Mouse (Mus musculus) liver (tissue): ENCODE measurements around the gene Guca1a.
"Not testable (repeated sequence)": the region's sequence is repeated elsewhere in the genome, so short reads cannot be mapped to it uniquely, and the experiment has no call there.

Experiments
- DNase-seq: peaks from one replicate; pipeline ENCODE4 v3.0.0-alpha.2; 2020; ENCODE audit warnings: mixed read lengths

Gene Guca1a

DNA sequence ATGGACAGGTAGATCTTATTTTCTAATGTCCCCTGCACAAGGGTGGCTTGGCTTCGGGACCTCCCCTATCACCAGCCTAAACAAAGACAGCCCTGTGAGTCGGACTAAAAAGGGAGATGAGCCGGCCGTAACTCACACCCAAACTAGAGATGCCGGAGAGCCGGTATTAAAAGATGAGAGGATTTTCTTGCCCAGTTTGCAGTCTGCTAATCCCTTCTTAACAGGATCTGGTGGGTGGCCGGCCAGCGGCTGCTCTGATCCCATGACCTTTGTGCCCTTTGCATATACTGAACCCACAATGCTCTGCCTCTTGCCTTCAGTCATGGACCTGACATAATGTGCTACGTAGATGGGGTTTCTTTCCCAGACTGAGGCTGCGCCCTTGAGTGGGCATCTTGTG is at the start of gene Guca1a:
Gene Guca1a, minus strand, starts transcription at position 134 of the 400 bp plus-strand sequence.
- DNase-seq: no peak

DNA sequence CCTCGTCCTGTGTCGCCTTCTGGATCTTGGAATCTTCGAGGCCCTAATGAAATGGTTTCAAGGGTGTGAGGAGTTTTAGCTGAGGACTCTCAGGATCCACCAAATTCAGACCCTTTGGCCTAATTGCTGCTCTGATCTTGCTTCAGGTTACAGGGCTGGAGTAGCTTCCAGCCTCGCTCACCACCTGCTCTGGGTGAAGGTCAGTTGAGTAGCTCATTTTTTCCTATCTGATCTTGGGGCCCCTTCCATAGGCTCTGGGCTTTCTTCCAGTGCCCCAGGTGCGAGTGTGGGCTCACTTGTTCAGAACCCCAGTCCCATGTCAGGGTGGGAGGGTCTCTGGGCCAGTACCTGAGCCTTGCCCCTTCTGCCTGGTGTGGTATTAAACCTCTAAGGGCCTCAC is 49.0 kb upstream of the Guca1a start:
- DNase-seq: no peak

DNA sequence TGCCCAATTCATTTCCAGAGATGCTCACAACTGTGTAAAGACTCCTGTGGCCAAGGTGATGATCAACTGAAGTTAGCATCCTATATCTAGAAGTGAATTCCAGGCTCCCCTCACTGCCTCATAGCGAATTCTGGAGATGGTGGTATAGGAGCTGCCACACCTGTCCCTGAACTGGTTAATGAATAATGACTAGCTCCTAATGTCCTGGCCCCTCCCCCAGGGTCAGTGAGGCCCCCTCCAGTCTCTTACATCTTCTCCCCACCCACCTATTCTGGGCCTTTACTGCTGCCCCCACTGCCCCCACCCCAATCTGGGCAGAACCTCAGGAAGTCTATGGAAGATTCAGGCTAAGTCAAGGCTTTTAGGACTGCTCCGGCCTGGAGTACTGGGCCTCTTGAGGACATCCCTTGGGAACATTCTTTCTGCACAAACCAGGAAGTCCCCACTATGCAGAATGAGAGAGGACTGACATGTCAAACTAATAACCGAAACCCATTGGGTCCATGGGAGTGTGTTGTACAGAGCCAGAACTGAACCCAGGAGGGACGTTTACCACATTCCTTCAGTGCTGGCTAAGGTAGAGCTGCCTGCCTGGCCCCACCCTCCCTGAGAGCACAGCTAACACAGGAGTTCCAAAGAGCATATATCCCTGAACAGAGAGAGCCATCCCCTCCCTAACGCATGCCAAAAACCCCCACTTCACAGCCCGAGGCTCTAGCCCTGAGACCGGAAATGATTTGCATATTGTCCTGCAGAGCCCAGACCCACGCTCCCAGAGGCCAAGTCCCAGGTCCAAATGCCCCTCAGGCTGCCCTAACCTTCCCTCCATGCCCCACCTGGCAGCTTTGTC is 48.4 kb upstream of the Guca1a start:
- DNase-seq: no peak

DNA sequence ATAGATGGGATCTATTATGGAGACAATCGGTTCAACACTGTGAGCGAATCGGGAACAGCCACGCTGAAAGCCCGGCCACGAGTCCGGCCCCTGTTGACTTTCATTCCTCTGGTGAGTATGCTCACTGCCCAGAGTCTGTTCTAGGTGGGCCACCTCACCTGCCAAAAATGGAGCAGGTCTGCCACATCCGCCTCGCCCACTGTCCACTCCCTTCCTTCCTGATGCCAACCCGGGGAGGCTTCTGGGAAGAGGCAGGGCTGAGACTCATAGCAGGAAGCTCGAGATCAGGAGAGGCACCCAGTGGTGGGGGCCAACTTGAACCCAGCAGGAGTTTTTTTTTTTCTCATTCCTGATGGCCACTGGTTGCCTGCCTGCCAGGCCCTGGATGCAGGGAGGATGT is 46.2 kb upstream of the Guca1a start:
- no peak for DNase-seq

DNA sequence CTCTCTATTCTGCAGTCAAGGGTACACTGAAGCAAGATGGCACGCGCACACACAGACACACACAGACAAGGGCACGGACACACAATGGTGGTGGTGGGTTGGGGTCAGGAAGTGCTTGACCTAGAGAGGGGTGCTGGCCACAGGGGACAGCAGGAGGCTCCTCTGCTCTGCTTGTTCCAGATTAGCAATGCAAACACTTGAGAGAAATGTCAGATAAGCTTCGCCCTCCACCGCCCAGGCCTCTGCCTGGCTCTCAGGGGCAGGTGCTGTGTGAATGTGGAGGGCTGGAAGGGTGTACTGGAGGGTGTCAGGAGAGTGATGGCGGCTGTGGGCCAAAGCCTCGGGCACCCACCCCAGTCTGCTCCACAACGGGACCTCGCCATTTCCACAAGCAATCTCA is 45.6 kb upstream of the Guca1a start:
- DNase-seq: peak; percentile 52

- no peak for DNase-seq
Observed at GRCm38 (mm10) chr17:47445518-47445917, 45.1 kb upstream of the Guca1a start.

- no peak for DNase-seq
Observed at GRCm38 (mm10) chr17:47444113-47444512, 43.7 kb upstream of the Guca1a start.

DNA sequence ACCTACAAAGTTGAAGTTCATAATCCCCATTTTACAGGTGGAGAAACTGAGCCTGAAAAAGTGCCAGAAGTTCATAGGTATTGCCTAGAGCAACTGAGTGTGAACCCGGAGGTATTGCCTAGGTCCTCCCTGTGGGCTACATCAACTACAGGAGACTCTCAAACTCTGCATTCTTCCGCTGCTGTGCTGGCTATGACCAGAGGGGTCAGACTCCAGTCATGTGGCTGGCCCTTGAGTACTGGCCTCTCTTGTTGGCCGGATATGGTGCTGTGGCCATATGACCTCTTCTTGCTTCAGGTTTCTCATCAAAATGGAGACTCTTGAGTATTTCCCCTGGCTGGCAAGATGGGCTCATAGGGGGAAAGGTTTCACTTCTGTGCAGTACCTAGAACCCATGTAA is 41.9 kb upstream of the Guca1a start:
- DNase-seq: no peak

- DNase-seq: no peak
Observed at GRCm38 (mm10) chr17:47441296-47442051, 41.1 kb upstream of the Guca1a start.

GRCm38 (mm10) chr17:47440359-47440890 is 40.0 kb upstream of the Guca1a start:
- DNase-seq: no peak

- peak; percentile 34 for DNase-seq
Observed at GRCm38 (mm10) chr17:47439396-47440028, 39.1 kb upstream of the Guca1a start.

GRCm38 (mm10) chr17:47438611-47439010 is 38.2 kb upstream of the Guca1a start:
- DNase-seq: no peak

DNA sequence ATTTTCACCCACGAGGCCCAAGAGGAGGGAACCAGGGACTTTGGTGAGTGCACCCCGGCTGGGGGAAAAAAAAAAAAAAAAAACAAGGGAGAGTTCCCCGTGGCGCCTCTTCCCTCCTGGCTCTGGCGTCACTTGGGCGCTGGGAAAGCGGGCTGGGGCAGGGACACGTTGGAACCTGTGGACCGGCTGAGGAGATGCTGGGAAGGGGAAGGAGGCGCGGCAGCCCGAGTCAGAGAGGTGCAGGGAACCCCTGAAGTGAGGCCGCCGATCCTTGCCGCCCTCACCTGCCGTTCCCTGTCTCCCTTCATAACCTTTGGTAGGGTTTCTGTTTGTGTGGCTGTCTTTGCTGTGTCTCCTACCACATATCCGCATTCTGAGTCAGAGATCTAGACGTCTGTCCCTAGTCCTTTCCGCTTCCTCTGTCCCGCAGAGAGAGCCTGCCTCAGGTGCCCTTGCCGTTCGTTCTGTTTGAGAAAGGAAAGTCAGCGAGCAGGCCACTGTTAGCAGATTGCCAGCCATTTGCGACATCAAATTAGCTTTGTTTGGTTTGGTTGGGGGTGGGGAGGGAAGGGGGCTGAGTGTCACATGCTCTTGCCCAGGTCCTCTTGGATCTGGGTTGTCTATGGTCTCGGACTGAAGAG is 36.6 kb upstream of the Guca1a start, which contains the start of gene 1700001C19Rik:
Gene 1700001C19Rik, minus strand, starts transcription at position 470 of the 641 bp plus-strand sequence.
- no peak for DNase-seq

DNA sequence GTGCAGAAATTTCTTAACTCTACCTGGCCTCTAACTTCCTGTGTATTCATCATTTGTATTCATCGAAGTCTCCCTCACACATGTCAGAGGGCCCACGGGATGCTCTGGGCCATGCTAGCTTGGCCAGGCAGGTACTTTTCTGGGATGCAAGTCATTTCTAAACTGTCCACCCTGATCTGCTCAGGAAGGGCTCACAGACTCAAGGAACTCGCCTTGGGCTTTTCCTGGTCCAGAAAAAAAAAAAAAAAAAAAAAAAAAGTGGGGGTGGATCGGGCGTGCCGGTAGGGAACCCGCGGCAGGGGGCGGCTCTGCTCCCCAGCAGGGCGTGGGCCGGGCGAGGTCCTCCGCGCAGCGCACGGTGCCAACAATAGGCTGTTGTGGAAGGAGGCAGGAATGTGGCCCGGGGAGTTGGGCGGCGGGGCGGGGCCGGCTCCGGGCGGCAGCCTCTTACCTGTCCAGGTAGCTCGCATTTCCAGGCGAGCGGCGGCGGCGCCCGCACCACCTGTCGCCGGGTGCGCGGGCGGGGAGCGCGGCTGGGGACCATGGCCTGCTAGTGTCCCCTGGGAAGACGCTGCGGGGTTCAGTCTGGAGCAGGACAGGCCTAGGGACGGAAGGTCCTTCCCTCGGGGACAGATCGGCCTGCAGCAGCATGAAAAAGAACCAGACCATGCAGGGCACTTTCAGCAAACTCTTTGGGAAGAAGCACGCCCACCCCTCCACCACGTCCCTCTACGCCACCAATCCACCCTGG is 35.9 kb upstream of the Guca1a start, which contains the start of gene AI661453:
Gene AI661453, plus strand, starts transcription at position 460 of the 751 bp plus-strand sequence.
- peak; percentile 36 for DNase-seq

DNA sequence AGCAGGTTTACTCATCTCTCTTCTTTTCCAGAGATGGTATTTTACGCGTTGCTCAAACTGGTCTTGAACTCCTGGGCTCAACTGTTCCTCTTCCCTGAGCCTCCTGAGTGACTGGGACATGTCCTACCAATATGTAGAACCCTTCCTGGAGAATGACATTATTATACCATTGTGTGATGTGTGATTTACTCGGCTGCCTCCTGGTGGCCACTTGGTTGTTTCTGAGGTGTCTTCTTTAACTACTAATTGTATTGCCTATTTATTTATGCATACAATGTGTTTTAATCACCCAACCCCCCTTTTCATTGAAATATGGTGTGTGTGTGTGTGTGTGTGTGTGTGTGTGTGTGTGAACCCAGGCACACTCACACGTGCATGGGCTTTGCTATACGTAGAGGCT is 30.4 kb upstream of the Guca1a start:
- DNase-seq: no peak

- DNase-seq: peak; percentile 47
Observed at GRCm38 (mm10) chr17:47428831-47429304, 28.5 kb upstream of the Guca1a start.

DNA sequence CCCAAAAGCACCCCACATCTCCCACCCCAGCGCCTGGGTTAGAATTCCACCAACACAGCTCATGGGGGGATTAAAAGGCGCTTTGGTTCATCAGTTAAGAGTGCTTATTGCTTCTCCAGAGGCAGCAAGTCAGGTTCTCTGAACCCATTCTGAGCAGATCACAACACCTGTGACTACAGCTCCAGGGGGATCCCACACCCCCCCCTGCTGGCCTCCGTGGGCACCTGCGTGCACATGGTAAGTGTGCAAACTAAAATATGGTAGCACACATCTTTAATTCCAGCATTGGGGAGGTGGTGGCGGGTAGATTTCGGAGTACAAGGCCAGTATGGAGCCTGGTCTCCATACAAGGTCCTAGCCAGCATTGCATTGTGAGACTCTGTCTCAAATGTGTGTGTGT is 26.9 kb upstream of the Guca1a start:
- DNase-seq: no peak

GRCm38 (mm10) chr17:47424186-47424585 is 23.8 kb upstream of the Guca1a start:
- DNase-seq: no peak

DNA sequence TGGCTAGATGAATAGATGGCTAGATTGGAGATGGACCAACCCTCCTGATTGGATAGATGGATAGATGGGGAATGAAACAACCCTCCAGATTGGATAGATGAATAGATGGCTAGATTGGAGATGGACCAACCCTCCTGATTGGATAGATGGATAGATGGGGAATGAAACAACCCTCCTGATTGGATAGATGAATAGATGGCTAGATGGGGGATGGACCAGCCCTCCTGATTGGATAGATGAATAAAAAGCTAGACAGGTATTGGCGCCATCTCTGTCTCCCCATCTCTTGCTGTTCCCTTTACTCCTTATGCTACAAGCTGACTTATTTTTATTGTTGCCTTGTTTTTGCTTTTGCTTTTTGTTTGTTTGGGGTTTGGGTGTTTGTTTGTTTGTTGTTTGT is 22.2 kb upstream of the Guca1a start:
- not testable (repeated sequence) for DNase-seq

DNA sequence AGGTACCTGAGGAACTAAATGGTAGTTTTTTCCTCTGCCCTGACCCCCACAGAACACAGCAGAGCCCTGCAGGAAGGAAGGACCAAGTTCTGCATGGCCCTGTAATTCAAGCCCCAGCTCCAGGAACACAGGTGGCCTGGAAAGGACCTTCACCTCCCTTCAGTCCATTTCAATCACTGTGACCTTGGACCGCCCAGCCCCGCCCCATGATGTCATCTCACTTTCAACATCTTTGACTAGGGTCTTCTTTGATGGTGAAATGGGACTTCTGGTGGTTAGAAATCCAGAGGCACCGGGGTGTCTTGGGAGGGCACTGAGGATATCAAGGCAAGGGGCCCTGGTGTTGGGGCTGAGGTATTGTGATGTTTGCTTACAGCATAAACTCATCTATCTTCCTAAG is 21.2 kb upstream of the Guca1a start:
- DNase-seq: no peak

- no peak for DNase-seq
Observed at GRCm38 (mm10) chr17:47420195-47420594, 19.8 kb upstream of the Guca1a start.
